Mouse (Mus musculus) limb, embryonic 13.5 days (tissue): ENCODE measurements at regions not wholly inside any gene's neighbourhood (a gene's known extent, or its start where the extent isn't known, plus 50 kb on each side); places are given as distances from the start of the nearest gene placed in this dataset.
A peak's percentile ranks its signal among the peaks of the same experiment; 100 is the strongest.

Source experiments
- ATAC-seq: fragments of 200-750 bp; cut with Nextera tagmentation; 2 replicates; pipeline ENCODE4 v1.8.0; 2017; ENCODE audit warnings: low read depth, moderate number of reproducible peaks, moderate TSS enrichment; ENCODE audit not compliant: low FRiP score
- H3K27ac ChIP-seq: fragments of 300-500 bp; sonication (generic); 2 replicates; pipeline ENCODE4 v1.5.1; 2015; ENCODE audit warnings: inconsistent platforms, mild to moderate bottlenecking, moderate library complexity
- H3K27me3 ChIP-seq: fragments of 300-500 bp; sonication (generic); 2 replicates; pipeline ENCODE4 v1.6.1; 2015; ENCODE audit warnings: mild to moderate bottlenecking, inconsistent platforms
- H3K36me3 ChIP-seq: fragments of 300-500 bp; sonication (generic); 2 replicates; pipeline ENCODE4 v1.6.1; 2015; ENCODE audit warnings: inconsistent platforms, mild to moderate bottlenecking, moderate library complexity
- H3K4me1 ChIP-seq: fragments of 300-500 bp; sonication (generic); 2 replicates; pipeline ENCODE4 v1.6.1; 2015; ENCODE audit warnings: inconsistent platforms
- H3K4me2 ChIP-seq: fragments of 300-500 bp; sonication (generic); replicated peaks from 2 replicates; pipeline ENCODE4 v1.6.1; 2015; ENCODE audit warnings: inconsistent platforms, mild to moderate bottlenecking, moderate library complexity
- H3K4me3 ChIP-seq: fragments of 300-500 bp; sonication (generic); 2 replicates; pipeline ENCODE4 v1.5.1; 2015; ENCODE audit warnings: moderate library complexity, mild to moderate bottlenecking, inconsistent platforms
- H3K9ac ChIP-seq: fragments of 300-500 bp; sonication (generic); 2 replicates; pipeline ENCODE4 v1.6.1; 2015; ENCODE audit warnings: mild to moderate bottlenecking, inconsistent platforms
- H3K9me3 ChIP-seq: fragments of 300-500 bp; sonication (generic); 2 replicates; pipeline ENCODE4 v1.6.1; 2016; ENCODE audit warnings: inconsistent platforms
- WGBS: fragments of 180-500 bp; shearing (Covaris S2); methylation state at CpG from one replicate; pipeline ENCODE4 v1.1.7; 2015; 5-methylcytosine and 5-hydroxymethylcytosine counted together

GRCm38 (mm10) chr8:92483055-92483765, 125.8 kb downstream of the Irx5 start:
- Histone ChIP-seq H3K4me2 (no peak overlapping the region), H3K36me3 (no peaks in the 10 kb centered on the region), H3K27ac (no peak overlapping the region), H3K9ac (no peak overlapping the region), H3K27me3 (peaks cover 15% of the 10 kb centered on the region; the same call in 1 of the 2 replicates), H3K9me3 (no peaks in the 10 kb centered on the region), H3K4me3 (no peak overlapping the region), H3K4me1 (peaks cover 14% of the 10 kb centered on the region)
- WGBS: 41% methylated on average over 8 of the region's 8 CpGs
- ATAC-seq: no peak

GRCm38 (mm10) chr8:92488526-92489159, 131.2 kb downstream of the Irx5 start:
- H3K27me3 ChIP-seq: peaks cover 3% of the 10 kb centered on the region; the same call in 1 of the 2 replicates
- no peak for ATAC-seq
- H3K27ac ChIP-seq: no peak overlapping the region
- H3K4me3 ChIP-seq: no peak overlapping the region
- 73% methylated on average over 8 of the region's 8 CpGs for WGBS
- no peaks in the 10 kb centered on the region for H3K9me3 ChIP-seq
- no peaks in the 10 kb centered on the region for H3K36me3 ChIP-seq
- H3K4me2 ChIP-seq: no peak overlapping the region
- H3K4me1 ChIP-seq: peaks cover 16% of the 10 kb centered on the region
- peak overlapping the region; percentile 13; the same call in 1 of the 2 replicates for H3K9ac ChIP-seq

GRCm38 (mm10) chr8:92491533-92491932, 134.1 kb downstream of the Irx5 start:
- 74% methylated on average over 5 of the region's 5 CpGs for WGBS
- Histone ChIP-seq H3K4me1 (peaks cover 8% of the 10 kb centered on the region; the same call in 1 of the 2 replicates), H3K36me3 (no peaks in the 10 kb centered on the region), H3K9me3 (no peaks in the 10 kb centered on the region), H3K27ac (no peak overlapping the region), H3K4me3 (no peak overlapping the region), H3K9ac (no peak overlapping the region), H3K4me2 (no peak overlapping the region), H3K27me3 (peaks cover 6% of the 10 kb centered on the region; the same call in 1 of the 2 replicates)
- ATAC-seq: no peak

- H3K27ac ChIP-seq: no peak overlapping the region
- 40% methylated on average over 4 of the region's 4 CpGs for WGBS
- no peak overlapping the region for H3K4me2 ChIP-seq
- no peak overlapping the region for H3K9ac ChIP-seq
- ATAC-seq: peak; percentile 77
- no peaks in the 10 kb centered on the region for H3K9me3 ChIP-seq
- no peaks in the 10 kb centered on the region for H3K36me3 ChIP-seq
- peaks cover 8% of the 10 kb centered on the region; the same call in 1 of the 2 replicates for H3K4me1 ChIP-seq
- H3K4me3 ChIP-seq: no peak overlapping the region
- H3K27me3 ChIP-seq: peaks cover 3% of the 10 kb centered on the region; the same call in 1 of the 2 replicates
Observed at GRCm38 (mm10) chr8:92493403-92493802, 136.0 kb downstream of the Irx5 start.

DNA sequence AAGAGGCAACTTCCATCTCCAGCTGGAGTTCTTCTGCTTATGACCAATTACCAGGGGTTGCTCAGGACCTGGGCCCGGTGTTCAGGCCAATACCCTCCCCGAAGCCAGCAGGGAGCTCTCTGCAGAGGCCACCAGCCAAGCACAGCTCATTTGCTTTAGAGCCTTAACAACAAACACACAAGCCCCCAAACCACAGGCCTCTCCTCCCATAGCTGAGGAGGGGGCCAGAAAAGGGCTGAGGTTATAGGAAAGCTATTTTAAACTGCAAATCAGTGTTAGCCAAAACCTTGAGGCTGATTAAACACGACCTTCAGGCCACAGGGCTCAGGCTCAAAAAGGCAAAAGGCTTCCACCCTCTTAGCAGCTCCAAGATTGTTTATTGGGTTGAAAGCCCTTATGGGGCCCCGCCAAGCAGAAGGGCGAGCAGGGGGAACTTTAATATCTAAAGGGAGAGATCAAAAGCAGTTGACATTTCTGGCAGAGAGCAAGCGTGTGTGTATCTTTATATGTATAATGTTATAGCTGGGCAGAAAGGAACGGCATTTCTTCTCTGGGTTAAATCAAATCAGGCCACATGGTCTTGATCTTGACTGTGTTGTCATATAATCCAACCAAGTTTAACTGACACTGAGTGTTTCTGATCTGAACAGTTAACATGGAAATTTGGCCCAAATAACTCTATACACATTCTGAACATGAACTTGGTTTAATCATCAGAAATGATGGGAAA, 148.3 kb downstream of the Irx5 start:
- 0 out of 2 replicates have a peak overlapping the region, but pooled peaks have one; percentile 4 for H3K4me2 ChIP-seq
- H3K9ac ChIP-seq: 0 out of 2 replicates have a peak overlapping the region, but pooled peaks have one; percentile 19

GRCm38 (mm10) chr8:92506436-92506835, 149.0 kb downstream of the Irx5 start:
- no peak for ATAC-seq
- Histone ChIP-seq H3K9me3 (peaks cover 6% of the 10 kb centered on the region; the same call in 1 of the 2 replicates), H3K27ac (peak overlapping the region; percentile 61; the same call in 1 of the 2 replicates), H3K27me3 (no peaks in the 10 kb centered on the region), H3K4me1 (peaks cover 40% of the 10 kb centered on the region), H3K9ac (no peak overlapping the region), H3K36me3 (no peaks in the 10 kb centered on the region), H3K4me3 (no peak overlapping the region), H3K4me2 (no peak overlapping the region)
- WGBS: 52% methylated on average over 5 of the region's 5 CpGs

More for the DNA sequence above, 148.3 kb downstream of the Irx5 start:
- WGBS: 18% methylated on average over 7 of the region's 7 CpGs
- Histone ChIP-seq H3K4me3 (no peak overlapping the region), H3K36me3 (no peaks in the 10 kb centered on the region), H3K4me1 (peaks cover 40% of the 10 kb centered on the region), H3K27me3 (no peaks in the 10 kb centered on the region), H3K9me3 (no peaks in the 10 kb centered on the region), H3K27ac (peak overlapping the region; percentile 80)
- ATAC-seq: peak; percentile 81

- Histone ChIP-seq H3K9ac (no peak overlapping the region), H3K4me1 (peaks cover 39% of the 10 kb centered on the region), H3K4me2 (no peak overlapping the region), H3K9me3 (peaks cover 9% of the 10 kb centered on the region; the same call in 1 of the 2 replicates), H3K36me3 (no peaks in the 10 kb centered on the region), H3K27ac (peak overlapping the region; percentile 61; the same call in 1 of the 2 replicates), H3K27me3 (no peaks in the 10 kb centered on the region), H3K4me3 (no peak overlapping the region)
- WGBS: 86% methylated on average over 5 of the region's 5 CpGs
- ATAC-seq: no peak
Observed at GRCm38 (mm10) chr8:92506906-92507305, 149.5 kb downstream of the Irx5 start.

DNA sequence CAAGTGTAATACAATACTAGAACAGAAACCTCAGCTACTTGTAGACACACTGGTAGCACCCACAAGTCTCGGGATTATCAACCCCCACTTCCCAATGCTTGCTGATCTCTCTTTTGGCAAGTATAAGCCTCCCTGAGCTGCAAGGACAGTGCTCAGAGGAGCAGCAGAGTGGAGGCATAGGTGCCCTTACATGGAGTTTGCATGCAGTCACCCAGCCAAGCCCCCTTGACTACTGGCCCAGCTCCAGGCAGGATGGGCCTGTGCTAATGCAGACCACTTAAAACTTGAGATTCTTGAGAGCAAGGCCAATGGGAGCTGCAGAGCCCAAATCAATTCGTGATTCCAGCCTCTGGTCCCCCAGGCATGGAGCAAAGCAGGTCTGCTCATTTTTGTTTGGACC, 158.0 kb downstream of the Irx5 start:
- Histone ChIP-seq H3K27ac (no peak overlapping the region), H3K9ac (no peak overlapping the region), H3K4me1 (peaks cover 8% of the 10 kb centered on the region), H3K4me2 (no peak overlapping the region), H3K27me3 (no peaks in the 10 kb centered on the region), H3K4me3 (no peak overlapping the region), H3K9me3 (peaks cover 13% of the 10 kb centered on the region), H3K36me3 (no peaks in the 10 kb centered on the region)
- 77% methylated on average over 2 of the region's 2 CpGs for WGBS
- no peak for ATAC-seq

DNA sequence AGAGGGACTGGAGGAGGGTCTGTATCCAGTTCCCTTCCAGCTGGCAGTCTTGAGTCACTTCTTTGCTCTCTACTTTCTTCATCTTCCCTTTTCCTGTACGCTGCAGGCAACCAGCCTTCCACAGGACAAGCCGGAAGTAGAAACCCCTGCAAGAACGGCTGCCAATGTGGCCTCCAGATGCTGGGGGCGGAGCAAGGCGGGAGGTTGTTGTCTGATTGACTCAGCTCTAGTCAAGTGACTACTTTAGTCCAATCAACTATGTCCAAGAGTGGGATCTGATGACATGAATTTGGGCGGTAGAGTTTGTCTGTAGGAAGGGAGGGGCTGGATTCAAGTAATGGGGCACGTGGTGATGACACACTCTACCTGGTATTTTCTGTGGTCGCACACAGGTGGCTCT, 156.1 kb upstream of the Irx6 start:
- Histone ChIP-seq H3K4me1 (peaks cover 8% of the 10 kb centered on the region), H3K4me2 (no peak overlapping the region), H3K9me3 (peaks cover 5% of the 10 kb centered on the region), H3K27ac (peak overlapping the region; percentile 39; the same call in 1 of the 2 replicates), H3K36me3 (no peaks in the 10 kb centered on the region), H3K9ac (no peak overlapping the region), H3K27me3 (no peaks in the 10 kb centered on the region), H3K4me3 (no peak overlapping the region)
- peak; percentile 48 for ATAC-seq
- WGBS: 56% methylated on average over 8 of the region's 8 CpGs

DNA sequence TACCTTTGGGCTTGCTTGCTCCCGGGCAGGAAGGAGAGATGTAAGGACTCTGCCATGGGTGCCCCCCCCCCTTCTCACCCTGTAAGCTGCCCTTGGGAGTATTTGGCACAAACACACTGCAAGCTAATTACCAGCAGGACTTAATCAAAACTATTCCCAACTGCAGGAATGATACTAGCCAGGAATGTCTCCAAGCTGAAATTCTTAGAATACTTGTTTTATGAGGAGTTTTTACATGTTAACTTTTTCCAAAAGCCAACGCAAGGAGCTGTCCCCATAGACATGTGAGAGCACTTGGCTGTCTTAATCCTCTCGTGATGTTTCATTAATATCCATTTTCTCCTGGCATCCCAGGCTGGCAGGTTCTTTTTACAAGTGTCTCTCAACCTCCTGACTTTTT, 155.6 kb upstream of the Irx6 start:
- Histone ChIP-seq H3K9ac (no peak overlapping the region), H3K27ac (peak overlapping the region; percentile 39; the same call in 1 of the 2 replicates), H3K4me2 (no peak overlapping the region), H3K9me3 (peaks cover 5% of the 10 kb centered on the region), H3K4me1 (peaks cover 8% of the 10 kb centered on the region), H3K27me3 (no peaks in the 10 kb centered on the region), H3K36me3 (no peaks in the 10 kb centered on the region), H3K4me3 (no peak overlapping the region)
- WGBS: 35% methylated on average over 3 of the region's 3 CpGs
- peak; percentile 40; the same call in 1 of the 2 replicates for ATAC-seq

- ATAC-seq: no peak
Observed at GRCm38 (mm10) chr8:92522519-92522918, 151.6 kb upstream of the Irx6 start.

DNA sequence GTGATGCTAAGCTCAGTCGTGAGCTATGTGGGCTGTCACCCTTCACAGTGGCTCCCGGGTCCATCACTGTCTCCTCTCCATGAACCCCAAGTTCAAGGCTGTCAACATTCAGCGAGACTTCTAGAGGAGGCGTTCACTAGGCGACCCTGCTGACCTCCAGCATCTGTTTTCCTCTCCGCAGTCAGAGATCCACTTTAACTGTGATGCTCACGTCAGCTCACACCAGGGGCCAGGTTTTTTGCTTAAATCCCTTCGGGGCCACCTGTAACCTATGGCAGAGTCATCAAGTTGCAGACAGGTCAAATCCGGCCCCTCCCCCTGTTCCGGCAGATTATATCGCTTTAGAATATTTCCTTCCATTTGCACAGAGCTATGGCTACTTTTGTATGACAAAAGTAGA, 144.3 kb upstream of the Irx6 start:
- H3K36me3 ChIP-seq: no peaks in the 10 kb centered on the region
- 32% methylated on average over 11 of the region's 11 CpGs for WGBS
- no peaks in the 10 kb centered on the region for H3K9me3 ChIP-seq
- no peak overlapping the region for H3K27ac ChIP-seq
- H3K9ac ChIP-seq: no peak overlapping the region
- H3K27me3 ChIP-seq: no peaks in the 10 kb centered on the region
- no peak overlapping the region for H3K4me3 ChIP-seq
- peaks cover 11% of the 10 kb centered on the region for H3K4me1 ChIP-seq
- no peak overlapping the region for H3K4me2 ChIP-seq
- no peak for ATAC-seq

More at GRCm38 (mm10) chr8:92522519-92522918, 151.6 kb upstream of the Irx6 start:
- H3K36me3 ChIP-seq: no peaks in the 10 kb centered on the region
- H3K4me2 ChIP-seq: no peak overlapping the region
- no peak overlapping the region for H3K4me3 ChIP-seq
- peaks cover 5% of the 10 kb centered on the region for H3K9me3 ChIP-seq
- H3K27me3 ChIP-seq: no peaks in the 10 kb centered on the region
- peaks cover 8% of the 10 kb centered on the region for H3K4me1 ChIP-seq
- no peak overlapping the region for H3K9ac ChIP-seq
- H3K27ac ChIP-seq: no peak overlapping the region
- 81% methylated on average over 6 of the region's 6 CpGs for WGBS
